Mouse (Mus musculus) heart, embryonic 14.5 days (tissue): ENCODE measurements at regions not wholly inside any gene's neighbourhood (a gene's known extent, or its start where the extent isn't known, plus 50 kb on each side); places are given as distances from the start of the nearest gene placed in this dataset.

Experiments used
- ATAC-seq: fragments of 200-750 bp; cut with Nextera tagmentation; 2 replicates; pipeline ENCODE4 v1.8.0; 2017; ENCODE audit warnings: low read depth, moderate TSS enrichment; ENCODE audit not compliant: insufficient number of reproducible peaks, insufficient read depth, low FRiP score
- H3K27ac ChIP-seq, 2 experiments: fragments of 200-500 bp in 1 of 2; fragments of 300-500 bp in 1 of 2; sonication (generic) in 1 of 2; replicated peaks in 1 of 2; 2 replicates each; pipeline ENCODE4 v1.5.1; 2012 to 2014; ENCODE audit warnings: low read depth in 2 of 2, low read length in 2 of 2, control low read depth in 1 of 2, mild to moderate bottlenecking in 1 of 2, mixed read lengths in 1 of 2; ENCODE audit not compliant: control insufficient read depth in 1 of 2, insufficient read depth in 1 of 2
- H3K27me3 ChIP-seq: fragments of 300-500 bp; sonication (generic); 2 replicates; pipeline ENCODE4 v1.6.1; 2014; ENCODE audit warnings: mild to moderate bottlenecking, low read length, control low read depth; ENCODE audit not compliant: control insufficient read depth, insufficient read depth
- H3K36me3 ChIP-seq: fragments of 300-500 bp; sonication (generic); 2 replicates; pipeline ENCODE4 v1.6.1; 2014; ENCODE audit warnings: mild to moderate bottlenecking, control low read depth, low read length, mixed read lengths; ENCODE audit not compliant: control insufficient read depth, insufficient read depth
- H3K4me1 ChIP-seq, 2 experiments: fragments of 200-500 bp in 1 of 2; fragments of 300-500 bp in 1 of 2; sonication (generic) in 1 of 2; 2 replicates each; pipeline ENCODE4 v1.6.1; 2012 to 2014; ENCODE audit warnings: low read length in 2 of 2, control low read depth in 1 of 2, mixed read lengths in 1 of 2; ENCODE audit not compliant: control insufficient read depth in 2 of 2, insufficient read depth in 2 of 2
- H3K4me2 ChIP-seq: fragments of 300-500 bp; sonication (generic); 2 replicates; pipeline ENCODE4 v1.6.1; 2014; ENCODE audit warnings: mild to moderate bottlenecking, low read length
- H3K4me3 ChIP-seq, 2 experiments: fragments of 200-500 bp in 1 of 2; fragments of 300-500 bp in 1 of 2; sonication (generic) in 1 of 2; 2 replicates each; pipeline ENCODE4 v1.5.1; 2012 to 2014; ENCODE audit warnings: low read length in 2 of 2, mild to moderate bottlenecking in 2 of 2, control low read depth in 1 of 2, low read depth in 1 of 2, moderate library complexity in 1 of 2; ENCODE audit not compliant: control insufficient read depth in 1 of 2, insufficient read depth in 1 of 2
- H3K9ac ChIP-seq: fragments of 300-500 bp; sonication (generic); 2 replicates; pipeline ENCODE4 v1.6.1; 2014; ENCODE audit warnings: mild to moderate bottlenecking, low read length
- H3K9me3 ChIP-seq: fragments of 300-500 bp; sonication (generic); 2 replicates; pipeline ENCODE4 v1.6.1; 2016; ENCODE audit warnings: low read length, control low read depth; ENCODE audit not compliant: control insufficient read depth
- WGBS: fragments of 180-500 bp; shearing (Covaris S2); extraction: QIAGEN DNeasy Blood & Tissue Kit; methylation state at CpG from one replicate; pipeline ENCODE4 v1.1.7; 2014; 5-methylcytosine and 5-hydroxymethylcytosine counted together

DNA sequence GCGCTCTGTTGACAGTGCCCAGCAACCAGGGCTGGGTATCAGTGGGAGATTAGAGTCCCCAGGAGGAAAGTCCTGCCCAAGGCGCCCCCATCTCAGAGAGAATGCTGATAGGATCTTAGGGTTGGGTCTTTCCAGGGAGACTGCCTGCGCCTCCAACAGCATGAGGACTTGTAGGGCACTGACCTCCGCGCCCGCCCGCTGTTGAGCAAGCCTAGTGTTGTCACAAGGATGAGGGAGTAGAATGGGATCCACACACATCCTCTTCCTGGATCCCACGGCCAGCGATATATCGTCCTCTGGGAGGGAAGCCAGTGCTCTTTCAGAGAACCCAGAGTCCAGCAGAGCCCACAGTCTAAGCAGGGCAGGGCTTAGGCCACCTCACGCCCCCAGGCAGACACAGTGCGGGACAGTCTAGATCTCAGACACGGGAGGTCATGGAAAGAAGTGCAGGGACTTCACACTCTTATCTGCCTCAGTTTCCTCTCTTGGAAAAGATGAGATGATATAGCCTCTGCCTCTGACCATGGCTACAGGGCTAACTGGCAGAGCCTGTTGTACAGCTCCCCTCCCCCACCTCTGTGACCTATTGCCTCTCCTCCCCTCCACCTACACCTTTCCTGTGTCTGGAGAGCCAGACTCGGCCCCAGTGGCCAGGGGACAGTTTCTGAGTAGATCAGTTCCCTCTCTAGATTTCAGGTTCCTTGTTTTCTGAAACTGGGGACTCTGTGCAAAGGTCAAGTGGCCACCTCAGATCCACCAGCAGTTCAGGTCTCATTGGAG, 52.0 kb upstream of the Dusp5 start:
- ATAC-seq = no peak
- H3K4me2 ChIP-seq = no peak overlapping the region
- no peak overlapping the region; a peak in 1 of 4 replicates for H3K27ac ChIP-seq
- WGBS = 58% methylated on average over 14 of the region's 14 CpGs
- no peak overlapping the region for H3K9ac ChIP-seq
- no peaks in the 10 kb centered on the region for H3K27me3 ChIP-seq
- no peaks in the 10 kb centered on the region for H3K36me3 ChIP-seq
- H3K4me3 ChIP-seq = no peak overlapping the region
- H3K9me3 ChIP-seq = no peaks in the 10 kb centered on the region
- H3K4me1 ChIP-seq = peaks cover 3 to 4% of the 10 kb centered on the region in 2 experiments; a peak in 2 of 4 replicates

DNA sequence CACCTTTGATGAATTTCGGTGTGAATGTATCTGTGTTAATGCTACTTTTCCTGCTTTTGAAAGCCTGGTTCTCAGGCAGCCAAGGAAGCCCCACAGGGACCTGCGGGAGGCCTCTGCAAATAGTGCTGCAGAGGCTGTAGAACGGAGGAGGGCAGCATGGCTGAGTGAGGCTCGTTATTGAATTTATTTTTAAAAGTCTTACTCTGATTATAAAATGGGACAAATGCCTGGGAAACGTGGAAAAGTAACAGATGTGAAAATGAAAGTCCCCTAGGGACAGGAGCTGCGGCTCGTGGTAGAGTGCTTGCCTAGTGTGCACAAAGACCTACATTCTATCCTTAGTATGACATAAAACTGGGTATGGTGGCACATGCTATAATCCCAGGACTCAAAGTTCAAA, 59.7 kb upstream of the Dusp5 start:
- Histone ChIP-seq H3K36me3 (no peaks in the 10 kb centered on the region), H3K9ac (no peak overlapping the region), H3K27ac (no peak overlapping the region), H3K27me3 (no peaks in the 10 kb centered on the region), H3K9me3 (peaks cover 10% of the 10 kb centered on the region; the same call in 1 of the 2 replicates), H3K4me3 (no peak overlapping the region), H3K4me1 (no peaks in the 10 kb centered on the region), H3K4me2 (no peak overlapping the region)
- 50% methylated on average over 7 of the region's 7 CpGs for WGBS
- ATAC-seq = no peak

DNA sequence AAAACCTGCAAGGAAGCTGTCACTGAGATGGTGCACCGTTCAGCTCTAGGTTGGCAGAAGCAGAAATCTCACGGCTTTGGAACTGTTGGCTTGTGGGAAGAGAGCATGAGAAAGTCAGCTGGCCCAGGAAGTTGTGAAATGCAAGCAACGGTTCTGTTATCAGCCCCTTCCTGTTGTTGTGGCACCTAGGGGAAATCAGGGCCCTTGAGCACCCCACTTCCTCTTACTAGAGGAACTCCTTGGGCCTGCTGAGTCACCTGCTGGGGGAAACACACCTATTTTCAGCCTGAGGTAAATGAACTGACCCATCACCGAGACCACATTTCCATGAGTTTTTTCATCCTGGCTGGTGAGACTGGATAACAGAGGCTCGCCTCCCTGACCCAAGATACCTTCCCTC, 64.2 kb upstream of the Dusp5 start:
- H3K27me3 ChIP-seq = no peaks in the 10 kb centered on the region
- H3K4me1 ChIP-seq = peaks cover 5 to 7% of the 10 kb centered on the region in 2 experiments; a peak in 2 of 4 replicates
- no peak for ATAC-seq
- H3K9ac ChIP-seq = no peak overlapping the region
- H3K4me2 ChIP-seq = no peak overlapping the region
- no peak overlapping the region for H3K4me3 ChIP-seq
- no peaks in the 10 kb centered on the region for H3K36me3 ChIP-seq
- 64% methylated on average over 5 of the region's 5 CpGs for WGBS
- no peak overlapping the region for H3K27ac ChIP-seq
- H3K9me3 ChIP-seq = peaks cover 10% of the 10 kb centered on the region; the same call in 1 of the 2 replicates

DNA sequence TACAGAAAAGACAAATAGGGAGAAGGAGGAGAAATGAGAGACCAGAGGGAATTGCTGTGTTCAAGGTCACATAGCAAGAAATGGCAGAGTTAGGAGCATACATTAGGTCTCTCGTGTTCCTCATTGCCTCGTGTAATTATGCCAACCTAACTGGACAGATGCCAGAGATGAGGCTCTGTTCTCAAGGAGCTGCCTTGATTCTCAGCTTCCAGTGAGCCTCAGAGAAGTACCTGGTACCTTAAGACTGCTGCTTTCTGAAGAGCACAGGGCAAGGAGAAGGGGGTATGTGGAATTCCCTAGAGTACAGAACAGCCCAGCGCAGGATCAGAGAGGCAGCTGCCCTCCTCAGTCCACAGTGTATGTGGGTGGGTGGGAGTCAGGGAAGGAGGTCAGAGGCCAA, 64.8 kb upstream of the Dusp5 start:
- H3K9me3 ChIP-seq = peaks cover 10% of the 10 kb centered on the region; the same call in 1 of the 2 replicates
- H3K36me3 ChIP-seq = no peaks in the 10 kb centered on the region
- peaks cover 5 to 9% of the 10 kb centered on the region in 2 experiments; a peak in 2 of 4 replicates for H3K4me1 ChIP-seq
- no peak overlapping the region for H3K27ac ChIP-seq
- ATAC-seq = no peak
- H3K27me3 ChIP-seq = no peaks in the 10 kb centered on the region
- H3K9ac ChIP-seq = no peak overlapping the region
- no peak overlapping the region for H3K4me2 ChIP-seq
- 61% methylated on average over 3 of the region's 3 CpGs for WGBS
- no peak overlapping the region for H3K4me3 ChIP-seq

DNA sequence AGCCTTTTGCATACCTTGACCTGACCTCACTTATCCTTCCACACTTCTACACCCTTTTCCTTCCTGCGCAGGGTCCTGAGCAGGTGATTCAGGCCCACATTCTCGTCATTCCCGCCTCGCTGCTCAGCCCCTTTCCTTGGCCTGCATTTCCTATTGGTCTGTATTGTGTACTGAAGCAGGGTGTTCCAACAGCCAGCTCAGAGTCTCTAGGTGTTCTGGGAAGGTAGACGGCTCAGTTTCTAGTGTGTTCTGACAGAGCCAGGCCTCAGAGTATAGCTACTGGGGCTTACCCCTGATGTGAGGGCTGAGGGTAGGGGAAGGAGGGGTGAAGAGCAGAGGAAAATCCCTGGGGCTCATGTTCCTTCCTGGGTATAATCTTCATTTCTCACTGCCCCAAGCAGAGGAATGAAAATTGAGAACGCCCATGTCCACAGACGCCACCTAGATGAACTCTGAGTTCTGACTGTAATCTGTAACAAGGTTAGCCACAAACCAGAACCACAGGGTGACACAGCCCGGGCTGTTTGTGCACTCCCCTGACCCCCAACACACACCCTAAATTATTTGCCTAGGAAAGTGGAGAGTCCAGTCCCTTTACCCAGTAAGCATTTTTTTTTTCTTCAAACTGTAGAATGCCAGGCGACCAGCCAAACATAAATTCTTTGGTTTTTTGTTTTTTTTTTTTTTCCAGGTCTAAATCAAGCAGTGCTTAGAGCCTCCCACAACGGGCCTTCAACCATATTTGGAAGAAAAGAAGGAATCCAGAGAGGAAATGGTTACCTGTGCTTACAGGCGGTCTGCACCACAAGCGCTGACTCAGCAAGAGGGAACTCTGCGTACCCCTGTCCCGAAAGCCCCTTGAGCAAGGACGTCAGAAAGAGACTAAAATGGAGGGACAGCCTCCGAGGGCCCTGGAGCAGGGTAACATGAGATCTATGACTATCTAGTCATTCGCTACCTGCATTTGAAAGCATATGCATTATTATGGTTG, 67.6 kb upstream of the Dusp5 start:
- Histone ChIP-seq H3K9ac (no peak overlapping the region), H3K9me3 (no peaks in the 10 kb centered on the region; the same call in 1 of the 2 replicates), H3K4me2 (peak overlapping the region; percentile 22; the same call in 1 of the 2 replicates), H3K27me3 (no peaks in the 10 kb centered on the region), H3K4me3 (no peak overlapping the region), H3K36me3 (no peaks in the 10 kb centered on the region), H3K27ac (no peak overlapping the region), H3K4me1 (peaks cover 5 to 12% of the 10 kb centered on the region in 2 experiments; a peak in 2 of 4 replicates)
- ATAC-seq = no peak
- 67% methylated on average over 17 of the region's 17 CpGs for WGBS

DNA sequence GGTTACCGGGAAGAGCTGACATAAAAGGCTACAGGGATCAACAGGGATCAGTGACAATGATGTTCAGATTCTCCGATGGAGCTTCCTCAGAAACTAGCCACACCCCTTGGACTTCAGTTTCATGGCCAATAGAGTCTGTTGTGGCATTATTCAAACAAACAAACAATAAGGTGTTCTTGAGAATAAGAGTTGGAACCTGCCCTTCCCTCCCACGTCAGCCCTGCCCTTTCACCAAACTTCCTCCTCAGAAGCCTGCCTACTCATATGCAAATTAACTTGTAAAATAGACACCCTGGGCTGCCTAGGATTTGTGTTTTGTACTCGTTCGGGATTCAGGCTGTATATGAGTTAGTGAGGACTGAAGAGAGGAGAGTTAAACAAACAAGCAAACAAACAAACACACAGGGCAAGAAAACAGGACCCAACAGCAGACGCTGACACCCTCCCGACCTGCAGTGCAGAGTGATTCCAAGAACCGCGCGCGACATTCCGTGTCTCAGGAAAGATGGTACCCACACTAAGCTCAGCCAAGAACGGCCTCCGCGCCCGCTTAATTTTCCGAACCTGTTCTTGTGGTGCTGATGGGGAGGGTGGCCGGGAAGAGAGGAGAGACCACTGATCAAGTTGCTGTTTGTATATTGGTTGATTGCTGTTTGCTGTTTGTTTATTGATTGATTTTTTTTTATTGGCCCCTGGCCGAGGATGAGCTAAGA, 68.4 kb upstream of the Dusp5 start:
- Histone ChIP-seq H3K9me3 (no peaks in the 10 kb centered on the region), H3K27ac (no peak overlapping the region), H3K4me2 (peak overlapping the region; percentile 22), H3K36me3 (no peaks in the 10 kb centered on the region), H3K4me1 (peaks cover 5 to 12% of the 10 kb centered on the region in 2 experiments; a peak in 2 of 4 replicates), H3K4me3 (no peak overlapping the region), H3K27me3 (no peaks in the 10 kb centered on the region), H3K9ac (no peak overlapping the region)
- WGBS = 19% methylated on average over 19 of the region's 19 CpGs
- no peak for ATAC-seq

DNA sequence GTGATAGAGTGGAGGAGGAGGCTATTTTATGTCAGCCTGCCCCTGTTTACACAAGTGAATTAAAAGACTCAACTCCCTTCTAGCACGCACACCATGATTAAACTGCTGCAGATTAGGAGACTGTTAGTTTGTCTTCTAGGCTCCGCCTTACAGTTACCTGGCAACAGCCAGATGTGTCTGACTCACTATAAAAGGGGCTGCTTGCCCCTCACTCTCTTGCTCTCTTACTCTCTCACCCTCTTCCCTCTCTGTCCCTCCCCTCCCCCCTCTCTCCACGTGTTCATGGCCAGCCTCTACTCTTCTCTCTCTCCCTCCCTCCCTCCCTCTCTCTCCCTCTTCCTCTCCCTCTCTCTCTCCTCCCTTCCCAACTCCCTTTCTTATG, 69.0 kb upstream of the Smndc1 start:
- Histone ChIP-seq H3K27ac (no peak overlapping the region), H3K9ac (no peak overlapping the region), H3K4me1 (peaks cover 5 to 12% of the 10 kb centered on the region in 2 experiments; a peak in 2 of 4 replicates), H3K9me3 (no peaks in the 10 kb centered on the region), H3K4me2 (no peak overlapping the region), H3K36me3 (no peaks in the 10 kb centered on the region), H3K27me3 (no peaks in the 10 kb centered on the region), H3K4me3 (no peak overlapping the region)
- no peak for ATAC-seq
- 39% methylated on average over 3 of the region's 3 CpGs for WGBS
